Mouse (Mus musculus) retina, embryonic 14.5 days (tissue): ENCODE results near the gene Hacd2.

Experiments
- DNase-seq: peaks from one replicate; pipeline ENCODE4 v3.0.0-alpha.2; 2015; ENCODE audit warnings: low spot score

Gene Hacd2

DNA sequence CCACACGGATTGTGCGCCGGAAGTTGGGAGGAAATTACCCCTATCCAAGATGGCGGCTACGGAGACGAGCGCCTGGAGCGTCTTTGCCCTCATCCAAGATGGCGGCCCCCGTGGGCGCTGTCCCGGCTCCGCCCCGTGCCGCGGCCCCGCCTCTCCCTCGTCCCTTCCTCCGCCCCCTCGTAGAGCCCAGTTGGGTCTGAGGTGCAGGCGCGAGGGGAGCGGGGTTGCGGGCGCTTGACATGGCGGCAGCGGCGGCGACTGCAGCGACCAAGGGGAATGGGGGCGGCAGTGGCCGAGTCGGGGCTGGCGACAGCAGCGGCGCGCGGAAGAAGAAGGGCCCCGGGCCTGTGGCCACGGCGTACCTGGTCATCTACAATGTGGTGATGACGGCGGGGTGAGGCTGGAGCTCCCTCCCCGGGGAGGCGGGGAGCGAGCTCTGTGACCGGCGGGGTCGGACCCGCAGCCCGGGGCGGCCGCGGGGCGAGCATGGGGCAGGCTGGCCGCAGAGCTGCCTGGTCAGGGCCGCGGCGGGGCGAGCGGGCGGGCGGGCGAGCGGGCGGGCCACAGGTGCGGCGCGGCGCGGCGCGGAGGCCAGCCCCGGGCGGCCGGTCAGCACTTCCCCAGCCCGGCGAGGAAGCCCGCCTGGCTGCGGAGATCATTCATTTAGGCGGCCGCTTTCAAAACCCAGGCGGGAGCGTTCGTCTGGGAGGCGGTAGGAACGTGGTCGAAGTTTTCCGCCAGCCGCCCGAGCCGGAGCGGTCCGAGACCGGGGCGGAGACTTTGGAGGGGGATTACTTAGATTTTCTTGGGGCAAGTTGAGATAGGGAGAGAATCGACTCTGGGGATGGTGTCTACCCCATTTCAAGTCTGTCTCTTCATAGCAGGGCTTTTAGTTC is at the start of gene Hacd2:
Hacd2 (plus strand) TSS at position 187 of the 896 bp plus-strand sequence.
- DNase-seq: peak; percentile 97

DNA sequence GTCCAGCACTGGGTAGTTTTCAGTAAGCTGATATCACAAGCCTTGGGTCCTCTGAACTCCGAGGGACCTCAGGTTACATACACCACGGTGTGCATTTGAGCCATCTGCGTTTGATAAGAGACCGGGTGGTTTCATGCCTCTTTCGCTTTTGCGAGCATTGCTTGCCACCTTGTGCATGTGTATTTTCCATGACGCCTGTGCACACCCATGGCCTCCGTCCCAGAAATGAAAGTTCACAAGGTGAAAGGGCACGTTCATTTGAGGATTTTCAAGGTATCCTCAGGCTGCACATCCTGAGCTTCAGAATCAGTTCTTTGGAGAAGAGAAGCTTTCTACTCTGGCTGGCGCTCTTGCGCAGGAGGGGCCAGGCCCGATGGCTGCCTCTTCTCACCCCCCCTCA is 49.8 kb upstream of the Hacd2 start:
- DNase-seq: no peak

DNA sequence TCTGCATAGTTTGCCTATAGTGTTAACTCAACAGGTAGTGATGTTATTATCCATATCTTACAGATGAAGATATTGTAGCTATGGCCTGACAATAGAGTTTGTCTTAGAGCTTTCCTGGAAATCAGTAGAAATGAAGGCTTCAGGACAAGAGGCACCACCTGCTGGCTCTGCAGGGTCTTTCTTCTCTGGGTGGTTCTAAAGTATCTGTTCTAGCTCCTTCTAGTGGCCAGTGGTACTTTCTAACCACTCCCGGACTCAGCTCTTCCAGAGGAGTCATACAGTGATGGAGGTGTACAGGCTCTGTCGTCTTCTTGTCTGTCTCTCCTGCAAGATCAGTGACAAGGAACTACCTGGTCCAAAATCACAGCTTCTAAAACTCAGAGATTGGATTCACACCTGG is 46.7 kb upstream of the Hacd2 start:
- no peak for DNase-seq

DNA sequence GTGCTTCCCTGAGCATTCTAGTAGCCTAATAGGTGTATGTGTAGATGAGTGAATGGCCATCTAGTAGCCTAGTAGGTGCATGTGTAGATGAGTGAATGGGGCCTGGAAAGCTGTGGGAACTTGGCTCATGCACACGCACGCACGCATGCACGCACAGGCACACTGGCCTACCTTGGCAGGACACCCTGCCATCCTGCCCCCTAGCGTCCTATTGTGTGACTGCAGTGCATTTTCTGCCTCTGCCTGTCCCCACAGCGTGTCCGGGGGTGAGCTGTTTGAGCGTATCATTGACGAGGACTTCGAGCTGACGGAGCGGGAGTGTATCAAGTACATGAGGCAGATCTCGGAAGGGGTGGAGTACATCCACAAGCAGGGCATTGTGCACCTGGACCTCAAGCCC is 45.6 kb upstream of the Hacd2 start:
- peak; percentile 37 for DNase-seq

DNA sequence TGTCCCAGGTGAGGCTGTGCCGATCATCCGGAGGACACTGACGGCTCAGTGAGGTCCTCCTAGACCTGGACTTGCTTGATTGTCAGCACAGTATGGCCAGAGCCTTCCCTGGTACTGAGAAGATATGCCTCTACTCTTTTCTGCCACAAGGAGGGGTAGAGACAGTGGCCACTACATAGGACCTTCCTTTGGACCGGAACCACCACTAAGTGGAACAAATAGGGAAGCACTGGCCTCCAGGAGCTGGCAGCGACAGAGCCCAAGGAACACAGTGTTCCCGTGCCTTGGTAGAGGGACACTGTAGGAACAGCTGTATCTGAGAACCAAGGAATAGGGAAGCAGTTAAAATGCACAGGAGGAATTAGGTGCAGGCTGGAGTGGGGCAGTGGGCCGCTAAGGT is 44.2 kb upstream of the Hacd2 start:
- DNase-seq: no peak

DNA sequence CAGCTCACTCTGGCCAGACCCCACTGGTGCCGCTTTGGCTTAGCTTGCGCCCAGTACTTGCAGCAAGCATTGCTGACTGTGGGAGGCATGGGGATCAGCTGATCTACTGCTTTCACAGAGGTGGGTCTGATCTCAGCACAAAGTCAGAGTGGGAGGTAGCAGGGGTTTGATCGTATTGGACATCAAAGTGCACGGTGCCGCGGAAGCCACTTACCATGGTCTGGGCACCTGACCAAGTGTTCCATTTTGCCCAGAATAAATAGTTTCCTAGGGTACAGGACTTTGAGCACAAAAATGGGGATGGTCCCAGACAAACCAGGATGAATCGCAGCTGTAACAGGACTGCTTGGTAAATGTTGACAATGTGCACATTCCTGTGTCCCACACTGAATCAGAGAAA is 41.2 kb upstream of the Hacd2 start:
- DNase-seq: no peak

DNA sequence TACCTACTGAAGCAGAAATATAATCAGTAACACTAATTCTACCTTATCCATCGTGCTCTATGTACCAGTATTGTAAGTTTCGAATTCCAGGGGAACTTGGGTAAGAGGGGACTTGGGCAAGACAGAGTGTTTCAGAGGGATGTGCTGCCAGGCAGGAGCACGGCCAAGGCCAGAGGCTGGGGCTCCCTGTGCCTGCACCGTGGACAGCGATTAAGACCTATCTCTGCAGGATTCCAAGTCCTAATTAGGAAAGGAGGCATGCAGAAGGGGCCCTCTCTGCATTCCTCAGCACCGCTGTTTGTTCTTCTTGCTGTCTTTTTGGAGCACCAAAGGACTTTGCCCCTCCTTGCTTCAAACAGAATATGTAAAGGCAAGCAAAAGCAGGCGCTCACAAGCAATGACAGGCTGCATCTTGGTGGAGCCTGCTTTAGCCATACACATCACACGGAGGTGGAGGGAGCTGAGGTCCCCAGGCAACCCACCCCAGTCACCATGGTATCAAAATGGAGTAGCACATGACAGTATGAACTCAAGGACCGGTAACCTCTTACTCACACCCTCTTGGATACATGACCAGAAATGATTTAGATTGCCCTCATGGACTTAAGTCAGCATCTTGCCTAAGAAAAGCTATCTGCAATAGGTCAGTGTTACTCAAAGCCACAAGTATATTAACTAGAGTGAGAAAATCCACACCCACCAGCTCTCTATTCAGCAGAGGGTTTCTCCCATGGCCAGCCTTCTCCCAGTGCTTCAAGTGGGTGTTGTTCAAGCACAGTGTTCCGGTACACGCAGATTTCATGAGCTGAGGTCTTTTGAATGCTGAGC is 37.8 kb upstream of the Hacd2 start:
- peak; percentile 50 for DNase-seq

DNA sequence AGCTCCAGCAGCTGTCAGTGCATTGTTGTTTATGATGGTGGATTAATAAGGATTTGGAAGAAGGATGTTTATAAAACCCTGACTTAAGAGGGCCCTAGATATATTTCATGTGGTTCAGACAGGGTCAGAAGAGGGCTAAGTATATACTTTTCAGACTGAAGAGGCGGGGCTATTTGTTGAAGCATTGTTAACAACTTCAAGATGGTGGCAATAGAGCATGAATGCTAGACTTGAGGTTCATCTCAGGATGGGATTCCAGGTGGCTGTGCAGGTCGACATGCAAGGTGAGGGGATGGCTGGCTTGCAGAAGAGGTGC is 37.2 kb upstream of the Hacd2 start:
- DNase-seq: no peak

DNA sequence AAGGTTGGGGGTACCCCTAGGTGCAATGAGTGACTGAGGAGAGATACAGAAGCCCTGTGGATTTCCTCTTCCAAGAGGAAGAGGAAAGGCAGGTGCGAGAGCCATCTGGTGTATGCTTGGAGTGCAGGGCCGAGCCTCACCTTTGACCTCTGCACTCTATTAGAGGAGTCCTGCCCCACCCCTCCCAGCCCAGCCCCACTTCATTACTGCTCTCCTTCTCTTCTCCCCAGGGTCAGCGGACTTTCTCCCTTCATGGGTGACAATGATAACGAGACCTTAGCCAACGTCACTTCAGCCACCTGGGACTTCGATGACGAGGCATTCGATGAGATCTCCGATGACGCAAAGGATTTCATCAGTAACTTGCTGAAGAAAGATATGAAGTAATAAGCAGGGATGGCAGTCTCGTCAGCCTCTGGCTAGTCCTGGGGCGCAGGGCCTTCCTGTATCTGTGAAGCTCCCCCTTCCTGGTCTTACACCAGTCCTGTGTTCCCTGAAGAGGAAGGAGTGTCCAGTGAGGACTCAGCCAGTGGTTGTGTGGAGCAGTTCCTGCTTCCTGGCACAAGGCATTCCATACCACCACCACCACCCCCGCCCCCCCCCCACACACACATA is 35.9 kb upstream of the Hacd2 start:
- DNase-seq: no peak

DNA sequence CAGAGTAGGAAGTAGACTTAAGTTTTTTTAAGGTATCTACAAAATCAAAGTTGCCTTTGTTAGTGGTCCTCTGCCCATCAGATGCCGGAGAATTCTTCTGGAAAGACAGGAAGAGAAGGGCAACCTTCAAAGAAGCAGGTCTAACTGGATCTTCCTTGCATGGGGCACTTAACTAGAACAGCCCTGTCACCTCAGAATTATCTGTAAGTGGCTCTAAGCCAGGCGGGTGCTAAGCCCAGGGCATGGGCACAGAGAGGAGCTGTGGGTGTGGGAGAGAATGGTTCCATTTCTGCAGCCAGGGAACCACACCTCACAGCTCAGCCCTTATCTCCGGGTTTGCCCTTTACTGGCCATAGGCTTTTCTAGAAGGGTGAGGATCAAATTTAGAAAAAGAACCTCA is 30.9 kb upstream of the Hacd2 start:
- no peak for DNase-seq

DNA sequence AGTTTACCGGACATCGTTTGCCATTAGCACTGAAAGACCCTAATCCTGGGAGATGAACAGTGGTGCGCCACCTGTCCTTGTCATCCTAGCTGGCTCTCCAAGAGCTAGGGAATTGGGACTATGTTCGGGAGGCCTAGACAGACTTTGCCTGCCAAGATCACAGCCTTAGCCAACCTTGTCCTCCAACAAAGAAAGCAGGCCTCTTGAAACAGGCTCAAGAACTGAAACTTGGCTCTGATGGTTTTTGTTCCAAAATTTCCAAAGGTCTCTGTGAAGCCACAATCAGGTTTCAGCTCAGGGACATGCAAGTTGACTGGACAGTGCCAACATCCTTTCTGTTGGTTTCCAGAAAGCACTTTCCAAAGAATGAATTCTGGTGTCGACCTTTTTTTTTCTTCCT is 29.4 kb upstream of the Hacd2 start:
- no peak for DNase-seq

DNA sequence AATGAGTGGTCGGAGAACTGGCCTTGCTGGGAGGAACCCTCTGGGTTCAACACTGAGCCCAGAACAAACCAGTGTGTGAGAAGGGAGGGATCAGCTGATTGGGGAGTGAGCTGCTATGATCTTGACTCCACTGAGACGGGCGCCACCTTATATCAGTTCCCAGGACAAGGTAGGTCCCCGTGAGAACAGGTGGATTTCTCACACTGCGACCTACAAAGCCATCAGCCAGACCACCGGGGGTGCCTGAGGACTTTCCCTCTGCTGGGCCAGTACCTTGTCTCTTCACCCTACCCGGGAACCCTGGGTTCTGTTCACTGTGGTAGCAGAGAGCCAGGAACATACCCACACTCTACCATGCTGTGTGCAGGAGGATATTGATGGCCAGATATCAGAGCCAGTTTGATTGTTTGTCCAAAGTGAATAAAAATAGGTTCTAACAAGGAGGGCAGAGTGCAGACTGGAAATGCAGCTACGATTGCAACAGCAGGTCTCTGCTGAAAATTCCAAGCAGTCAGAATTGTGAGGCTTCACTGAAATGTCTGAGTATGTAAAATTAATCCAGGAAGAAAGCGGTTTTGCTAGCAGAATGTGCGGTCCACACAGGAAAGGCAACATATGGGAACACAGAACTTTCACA is 28.4 kb upstream of the Hacd2 start:
- DNase-seq: no peak

DNA sequence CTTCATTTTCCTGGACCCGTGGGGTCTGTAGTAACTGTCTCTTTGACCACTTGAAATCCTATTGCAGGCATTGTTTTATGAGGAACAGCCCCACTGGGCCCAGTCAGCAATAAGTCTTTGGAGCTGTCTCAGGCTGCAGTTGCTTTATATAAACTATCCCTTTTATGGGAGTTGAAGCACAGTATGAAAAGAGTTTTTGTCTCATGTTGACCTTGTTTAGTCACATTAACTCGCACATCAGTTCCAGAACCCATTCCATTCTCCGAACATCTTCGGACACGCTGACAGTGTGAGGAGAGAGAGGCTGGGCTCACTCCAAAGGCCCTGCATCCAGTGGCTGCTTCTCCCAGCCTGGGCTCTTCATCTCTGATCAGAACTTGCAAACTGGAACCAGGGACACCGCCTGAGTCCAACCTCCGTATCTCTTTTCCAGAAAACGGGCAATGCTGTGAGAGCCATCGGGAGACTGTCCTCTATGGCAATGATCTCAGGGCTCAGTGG is 27.5 kb upstream of the Hacd2 start:
- DNase-seq: no peak

DNA sequence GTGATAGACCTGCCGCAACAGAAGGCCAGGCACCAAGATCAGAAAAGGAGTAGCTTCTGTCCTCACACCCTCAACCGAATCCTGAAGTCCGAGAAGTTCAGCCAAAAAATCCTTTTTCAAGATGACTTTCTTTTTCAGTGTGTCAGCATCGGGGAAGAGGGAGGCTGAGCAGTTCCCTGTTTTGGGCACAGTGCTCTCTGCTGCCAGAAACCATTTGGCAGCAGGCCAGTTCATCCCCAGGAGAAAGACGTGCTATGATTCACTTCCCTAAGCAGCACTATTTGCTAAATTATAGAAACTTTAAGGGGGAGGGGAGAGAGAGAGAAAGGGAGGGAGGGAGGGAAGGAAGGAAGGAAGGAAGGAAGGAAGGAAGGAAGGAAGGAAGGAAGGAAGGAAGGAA is 26.1 kb upstream of the Hacd2 start:
- DNase-seq: no peak

DNA sequence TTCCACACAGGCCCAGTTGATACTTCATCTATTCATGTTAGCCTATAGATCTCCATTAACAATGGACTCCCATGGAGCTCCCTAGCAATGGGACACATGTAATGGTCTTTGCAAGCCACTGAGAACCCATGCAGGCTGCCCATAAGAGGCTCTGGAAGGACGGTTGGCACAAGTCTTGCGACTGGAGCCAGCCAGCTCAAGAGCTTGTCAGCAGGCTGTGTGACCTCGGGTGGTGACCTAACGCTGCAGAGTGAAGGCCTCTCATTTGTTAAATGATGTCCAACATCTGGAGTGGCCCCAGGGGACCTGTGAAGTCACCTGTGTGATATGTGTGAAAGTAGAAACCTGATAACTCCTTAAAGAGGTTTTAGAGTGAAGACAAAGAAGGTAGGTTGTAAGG is 25.2 kb upstream of the Hacd2 start:
- no peak for DNase-seq

DNA sequence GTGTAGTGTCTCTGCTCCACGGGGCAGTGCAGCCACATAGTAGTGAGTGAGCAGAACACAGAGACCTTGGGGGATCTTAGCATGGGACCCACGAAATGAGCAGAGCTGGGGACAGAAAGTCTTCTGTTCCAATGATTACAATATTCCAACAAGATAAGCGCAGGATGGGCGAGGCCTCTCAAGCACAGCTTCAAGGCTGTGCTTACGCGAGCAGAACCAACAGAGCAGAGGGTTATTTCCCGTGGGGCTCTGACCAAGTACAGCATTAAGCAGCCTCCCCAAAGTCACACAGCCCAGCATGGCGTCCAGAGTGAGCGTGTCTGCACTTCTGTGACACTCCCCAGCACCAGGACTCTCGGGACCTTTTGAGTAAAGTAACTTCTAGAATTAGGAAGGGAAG is 24.7 kb upstream of the Hacd2 start:
- DNase-seq: no peak

DNA sequence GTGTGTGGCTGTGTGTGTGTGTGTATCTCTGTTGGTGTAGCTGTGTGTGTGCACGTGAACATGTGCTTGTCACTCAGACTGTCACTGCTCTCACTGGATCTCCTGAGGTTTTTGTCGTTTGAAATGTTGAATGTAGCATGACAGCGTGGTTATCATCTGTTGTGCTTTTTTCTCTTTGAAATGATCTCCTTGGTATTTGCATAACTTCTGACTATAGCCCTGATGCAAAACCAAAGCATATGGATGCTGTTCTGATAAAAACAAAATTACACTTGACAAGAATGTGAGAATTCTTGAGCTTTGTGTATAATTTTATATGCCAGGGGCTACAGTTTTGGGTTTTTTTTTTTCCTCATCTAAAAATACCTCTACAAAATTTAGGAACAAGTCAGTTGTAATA is 23.2 kb upstream of the Hacd2 start:
- no peak for DNase-seq

DNA sequence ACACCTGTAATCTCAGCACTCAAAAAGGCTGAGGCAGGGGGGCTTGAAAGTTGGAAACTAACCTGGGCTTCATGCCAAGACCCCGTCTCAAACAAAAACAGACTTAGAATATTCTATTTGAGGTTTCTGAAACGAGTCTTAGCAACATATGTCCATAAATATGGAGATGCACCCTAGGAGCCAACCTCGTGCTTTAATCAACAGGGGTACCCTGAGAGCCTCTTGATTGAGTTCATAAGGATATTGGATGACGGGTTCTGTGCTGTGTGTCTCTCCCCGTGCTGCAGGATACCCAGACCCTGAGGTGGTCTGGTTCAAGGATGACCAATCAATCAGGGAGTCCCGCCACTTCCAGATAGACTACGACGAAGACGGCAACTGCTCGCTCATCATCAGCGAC is 22.2 kb upstream of the Hacd2 start:
- no peak for DNase-seq

DNA sequence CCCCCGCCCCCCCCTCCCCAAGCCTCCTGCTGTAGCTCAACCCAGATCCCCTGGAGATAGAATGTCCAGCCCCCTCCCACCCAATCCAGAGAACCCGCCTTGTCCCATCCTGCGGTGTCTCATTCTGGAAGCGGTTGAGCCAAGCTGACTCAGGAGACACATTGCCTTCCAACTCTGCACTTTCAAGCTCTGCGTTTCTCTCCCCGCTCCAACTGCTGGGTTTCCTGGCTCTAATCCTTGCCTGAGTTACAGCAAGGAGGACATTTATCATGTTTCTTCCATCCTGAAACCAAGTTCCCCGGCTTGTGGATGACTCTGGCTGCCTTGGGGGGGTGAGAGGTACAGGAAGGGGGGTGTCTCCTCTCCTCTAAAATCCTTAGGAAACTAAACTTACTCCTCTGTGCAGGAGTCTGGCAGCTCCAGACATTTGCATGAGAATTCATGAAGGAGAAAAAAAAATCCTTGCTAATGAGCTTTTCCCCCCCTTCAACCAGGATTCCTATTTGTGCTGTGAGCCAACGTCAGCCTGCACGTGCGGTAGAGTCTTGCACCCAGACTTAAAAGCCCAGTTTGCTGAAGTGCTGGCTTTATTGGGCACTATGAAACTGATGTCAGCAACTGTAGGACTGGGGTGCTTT is 21.2 kb upstream of the Hacd2 start:
- no peak for DNase-seq

DNA sequence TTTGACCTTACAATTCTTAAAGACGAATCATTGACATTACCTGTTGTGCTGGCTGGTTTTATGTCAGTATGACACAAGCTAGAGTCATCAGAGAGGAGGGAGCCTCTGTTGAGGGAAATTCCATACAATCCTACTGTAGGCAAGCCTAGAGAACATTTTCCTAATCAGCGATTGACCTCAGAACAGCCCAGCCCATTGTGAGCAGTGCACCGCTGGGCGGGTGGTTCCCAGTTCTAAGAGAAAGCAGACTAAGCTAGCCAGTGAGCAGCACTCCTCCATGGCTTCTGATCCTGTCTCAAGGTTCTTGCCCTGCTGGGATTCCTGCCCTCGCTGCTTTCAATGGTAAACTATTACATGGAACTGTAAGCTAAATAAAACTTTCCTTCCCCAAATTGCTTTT is 17.9 kb upstream of the Hacd2 start:
- DNase-seq: no peak

DNA sequence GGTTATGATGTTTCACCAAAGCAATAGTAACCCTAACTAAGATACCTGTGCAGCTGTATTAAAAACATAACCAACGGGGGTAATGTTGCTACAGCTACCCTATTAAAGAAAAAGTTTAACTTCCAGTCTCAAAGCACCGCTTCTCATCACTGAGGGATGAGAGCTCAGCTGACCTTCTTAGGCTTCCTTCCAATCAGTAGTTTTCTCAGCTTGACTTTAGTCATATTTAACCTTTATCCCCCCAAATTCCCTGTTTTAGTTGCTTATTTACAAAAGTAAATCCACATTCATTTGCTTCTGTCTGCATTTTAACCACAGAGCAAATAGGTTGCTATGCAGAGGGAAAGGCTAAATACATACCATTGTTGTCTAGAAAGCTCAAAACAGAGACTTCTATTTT is 17.5 kb upstream of the Hacd2 start:
- DNase-seq: no peak

DNA sequence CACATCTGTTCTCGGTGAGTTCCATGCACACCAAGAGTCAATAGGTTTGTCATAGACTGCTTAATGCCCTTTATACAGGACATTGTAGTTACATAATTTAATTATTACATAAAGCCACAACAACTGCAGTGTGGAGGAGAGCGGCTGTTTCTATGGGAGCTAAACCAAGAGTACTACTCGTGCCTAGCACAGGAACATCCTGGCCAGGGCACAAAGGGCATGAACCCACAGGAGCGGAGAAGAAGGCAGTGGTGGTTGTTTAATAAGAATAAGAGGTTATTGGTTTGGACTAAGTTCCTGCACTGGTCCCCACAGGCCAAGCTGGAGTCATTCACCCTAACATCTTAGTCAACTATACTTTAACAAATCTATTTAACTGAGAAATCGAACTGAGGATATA is 16.0 kb upstream of the Hacd2 start:
- DNase-seq: no peak
